Mouse (Mus musculus) E14TG2a.4 (cell line): ENCODE data around the gene Zbtb11.
"Not testable (repeated sequence)": the region's sequence is repeated elsewhere in the genome, so short reads cannot be mapped to it uniquely, and the experiment has no call there.

ENCODE experiments used
- H3K27me3 ChIP-seq: 2 replicates; pipeline ENCODE4 v1.6.1; 2014; ENCODE audit warnings: low read length, control low read depth; ENCODE audit not compliant: insufficient read depth
- H3K36me3 ChIP-seq: 2 replicates; pipeline ENCODE4 v1.6.1; 2014; ENCODE audit warnings: low read length, control low read depth; ENCODE audit not compliant: insufficient read depth
- H3K4me1 ChIP-seq: replicated peaks from 2 replicates; pipeline ENCODE4 v1.6.1; 2014; ENCODE audit warnings: low read depth, low read length, control low read depth
- H3K4me3 ChIP-seq: replicated peaks from 2 replicates; pipeline ENCODE4 v1.5.1; 2014; ENCODE audit warnings: mild to moderate bottlenecking, low read length
- H3K9me3 ChIP-seq: 2 replicates; pipeline ENCODE4 v1.6.1; 2014; ENCODE audit warnings: low read length, control low read depth
- CTCF ChIP-seq: conservative IDR thresholded peaks from 2 replicates; pipeline ENCODE4 v1.5.1; 2014; ENCODE audit warnings: low read length
- NANOG ChIP-seq: IDR thresholded peaks from 2 replicates; pipeline ENCODE4 v1.6.1; 2014; ENCODE audit warnings: borderline replicate concordance, low read length, mixed read lengths
- POU5F1 ChIP-seq: IDR thresholded peaks from 2 replicates; pipeline ENCODE4 v1.6.1; 2014; ENCODE audit warnings: low read length, borderline replicate concordance

Gene Zbtb11

GRCm38 (mm10) chr16:55973431-55974255, at the start of gene Zbtb11:
TSS of gene Zbtb11 (plus strand) at chr16:55973883.
- Histone ChIP-seq H3K36me3 (peaks cover 71% of the 10 kb centered on the region), H3K4me1 (peaks cover 65% of the 10 kb centered on the region), H3K4me3 (peak within 1 kb of the TSS; percentile 100), H3K27me3 (no peaks in the 10 kb centered on the region), H3K9me3 (no peaks in the 10 kb centered on the region)
- TF ChIP-seq CTCF (no peak), POU5F1 (no peak), NANOG (no peak)

GRCm38 (mm10) chr16:55924010-55924409, 49.7 kb upstream of the Zbtb11 start:
- H3K4me3 ChIP-seq = no peak overlapping the region
- H3K27me3 ChIP-seq = no peaks in the 10 kb centered on the region
- H3K36me3 ChIP-seq = peaks cover 47% of the 10 kb centered on the region
- TF ChIP-seq POU5F1 = no peak
- no peak for TF ChIP-seq CTCF
- no peak for TF ChIP-seq NANOG
- H3K4me1 ChIP-seq = peaks cover 15% of the 10 kb centered on the region
- no peaks in the 10 kb centered on the region for H3K9me3 ChIP-seq

GRCm38 (mm10) chr16:55933681-55934343, 39.9 kb upstream of the Zbtb11 start:
- H3K9me3 ChIP-seq = no peaks in the 10 kb centered on the region
- peaks cover 19% of the 10 kb centered on the region for H3K4me1 ChIP-seq
- H3K27me3 ChIP-seq = no peaks in the 10 kb centered on the region; the same call in 1 of the 2 replicates
- H3K4me3 ChIP-seq = peak overlapping the region; percentile 91
- TF ChIP-seq NANOG (no peak), POU5F1 (no peak), CTCF (no peak)
- peaks cover 16% of the 10 kb centered on the region for H3K36me3 ChIP-seq

- Histone ChIP-seq H3K27me3 (no peaks in the 10 kb centered on the region; the same call in 1 of the 2 replicates), H3K9me3 (no peaks in the 10 kb centered on the region), H3K4me3 (peak within 1 kb of the TSS; percentile 91), H3K36me3 (peaks cover 9% of the 10 kb centered on the region), H3K4me1 (peaks cover 19% of the 10 kb centered on the region)
- no peak for TF ChIP-seq POU5F1
- TF ChIP-seq CTCF = no peak
- TF ChIP-seq NANOG = no peak
Observed at GRCm38 (mm10) chr16:55934453-55935037, 39.1 kb upstream of the Zbtb11 start, which contains the start of gene Cep97. TSS of gene Cep97 (minus strand) at chr16:55934855.

GRCm38 (mm10) chr16:55938761-55939160, 34.9 kb upstream of the Zbtb11 start:
- Histone ChIP-seq H3K27me3 (peaks cover 8% of the 10 kb centered on the region; the same call in 1 of the 2 replicates), H3K4me1 (peaks cover 6% of the 10 kb centered on the region), H3K36me3 (no peaks in the 10 kb centered on the region), H3K4me3 (no peak overlapping the region), H3K9me3 (no peaks in the 10 kb centered on the region)
- TF ChIP-seq NANOG = no peak
- TF ChIP-seq CTCF = no peak
- TF ChIP-seq POU5F1 = no peak

GRCm38 (mm10) chr16:55939703-55940102, 34.0 kb upstream of the Zbtb11 start:
- Histone ChIP-seq H3K4me3 (no peak overlapping the region), H3K4me1 (peaks cover 9% of the 10 kb centered on the region), H3K36me3 (no peaks in the 10 kb centered on the region), H3K27me3 (peaks cover 11% of the 10 kb centered on the region; the same call in 1 of the 2 replicates), H3K9me3 (no peaks in the 10 kb centered on the region)
- no peak for TF ChIP-seq CTCF
- TF ChIP-seq NANOG = no peak
- no peak for TF ChIP-seq POU5F1

GRCm38 (mm10) chr16:55940781-55941180, 32.9 kb upstream of the Zbtb11 start:
- peaks cover 11% of the 10 kb centered on the region; the same call in 1 of the 2 replicates for H3K27me3 ChIP-seq
- no peak overlapping the region for H3K4me3 ChIP-seq
- no peaks in the 10 kb centered on the region for H3K36me3 ChIP-seq
- H3K9me3 ChIP-seq = no peaks in the 10 kb centered on the region
- peaks cover 6% of the 10 kb centered on the region; the same call in 1 of the 2 replicates for H3K4me1 ChIP-seq
- TF ChIP-seq NANOG = no peak
- peak; percentile 24 for TF ChIP-seq CTCF

GRCm38 (mm10) chr16:55947266-55947665, 26.4 kb upstream of the Zbtb11 start:
- TF ChIP-seq NANOG (no peak), CTCF (no peak), POU5F1 (no peak)
- Histone ChIP-seq H3K36me3 (no peaks in the 10 kb centered on the region), H3K4me3 (no peak overlapping the region), H3K9me3 (no peaks in the 10 kb centered on the region), H3K27me3 (peaks cover 11% of the 10 kb centered on the region; the same call in 1 of the 2 replicates), H3K4me1 (peaks cover 14% of the 10 kb centered on the region; the same call in 1 of the 2 replicates)

- H3K36me3 ChIP-seq, H3K4me3 ChIP-seq, H3K9me3 ChIP-seq: not testable (repeated sequence)
- peaks cover 11% of the 10 kb centered on the region; the same call in 1 of the 2 replicates for H3K27me3 ChIP-seq
- H3K4me1 ChIP-seq = peaks cover 14% of the 10 kb centered on the region; the same call in 1 of the 2 replicates
Observed at GRCm38 (mm10) chr16:55947876-55948410, 25.7 kb upstream of the Zbtb11 start.
